Mouse (Mus musculus): ENCODE measurements at regions not wholly inside any gene's neighbourhood (a gene's known extent, or its start where the extent isn't known, plus 50 kb on each side); places are given as distances from the start of the nearest gene placed in this dataset.
"Not testable (repeated sequence)": the region's sequence is repeated elsewhere in the genome, so short reads cannot be mapped to it uniquely, and the experiment has no call there.

DNA sequence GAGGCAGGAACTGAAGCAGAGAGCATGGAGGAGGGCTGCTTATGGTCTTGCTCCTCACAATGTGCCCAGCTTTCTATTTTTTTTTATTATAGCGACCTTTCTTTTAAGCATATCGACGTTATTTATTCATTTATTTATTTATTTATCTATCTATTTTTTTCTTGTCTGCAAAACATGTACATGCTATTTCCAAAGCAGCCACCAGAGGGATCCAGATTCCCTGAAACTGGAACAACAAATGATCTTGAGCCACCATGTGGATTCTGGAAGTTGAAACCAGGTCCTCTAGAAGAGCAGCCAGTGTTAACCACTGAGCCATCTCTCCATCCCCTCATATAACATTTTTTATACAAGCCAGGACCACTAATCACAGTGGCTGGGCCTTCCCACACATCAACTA lies 338.1 kb downstream of the Gm21863 start:
- DNase-seq: not testable (repeated sequence)

DNA sequence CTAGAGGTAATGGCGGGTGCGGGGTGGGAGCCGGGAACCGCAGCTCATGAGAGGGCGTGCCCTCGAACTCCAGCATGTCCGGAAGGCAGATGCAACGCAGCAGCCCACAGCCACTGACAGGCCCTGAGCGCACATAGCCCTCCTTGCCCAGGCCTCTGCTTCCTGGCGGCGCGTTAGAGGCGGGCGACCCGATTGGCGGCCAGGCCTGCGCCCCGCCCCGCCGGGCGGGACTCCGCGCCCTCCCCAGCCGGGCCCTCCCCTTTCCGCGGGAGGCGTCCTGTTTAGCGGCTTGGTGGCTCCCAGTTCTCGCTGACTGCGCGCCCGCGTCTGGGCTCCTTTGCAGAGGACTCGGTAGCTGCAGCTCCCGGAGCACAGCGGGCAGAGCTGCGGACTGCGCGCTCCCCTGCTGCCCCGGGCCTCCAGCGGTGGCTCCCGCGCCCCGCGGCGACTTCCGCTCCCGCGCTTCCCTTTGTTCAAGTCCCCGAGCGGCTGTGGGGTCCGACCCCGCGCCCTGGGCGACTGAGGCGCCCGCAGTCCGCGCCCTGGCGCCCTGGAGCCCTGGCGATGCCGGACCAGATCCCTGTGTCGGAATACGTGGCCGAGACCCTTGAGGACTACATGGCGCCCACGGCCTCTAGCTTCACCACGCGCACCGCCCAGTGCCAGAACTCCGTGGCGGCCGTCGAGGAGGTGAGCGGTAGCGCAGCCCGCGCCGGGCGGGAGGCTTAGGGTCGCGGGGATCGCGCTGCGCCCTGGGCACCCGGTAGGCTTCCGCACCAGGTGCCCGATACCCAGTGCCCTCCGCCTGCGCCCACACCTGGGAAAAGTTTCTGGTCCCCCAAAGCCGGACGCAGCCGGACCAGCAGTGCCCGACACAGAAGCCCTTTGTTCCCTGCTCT lies 357.9 kb downstream of the Gm21863 start:
- DNase-seq: peak in 1 of 2 experiments; percentile 0
